In genomic region chr15:102746126-102746487, GRCm38 (mm10) we compare ENCODE assay signal across 8 mouse cellular contexts. TPM values are rescaled to one million over a fixed set of nuclear protein-coding genes. Genes with fewer than 3 reads are reported as not detected.
DNase-seq lines count a peak whose midpoint lies in the region; ATAC-seq and TF ChIP-seq lines count a peak whose summit lies in the region.

No protein-coding gene starts in this region.

- H3K36me3 ChIP-seq in lung, embryonic 15.5 days, result no peaks in the 10 kb centered on the region
- no peaks in the 10 kb centered on the region for H3K36me3 ChIP-seq in intestine, postnatal 0 days (ENCODE audit: control insufficient read depth, insufficient read depth)
- no peaks in the 10 kb centered on the region for H3K36me3 ChIP-seq in small intestine, adult 2 months (ENCODE audit: control insufficient read depth, insufficient read depth, low read length)
- H3K36me3 ChIP-seq in kidney, adult 2 months (ENCODE audit: control insufficient read depth, insufficient read depth, low read length), result no peaks in the 10 kb centered on the region

- peak overlapping the region; percentile 98 for H3K4me2 ChIP-seq in lung, embryonic 15.5 days
- peak overlapping the region; percentile 69 for H3K4me2 ChIP-seq in intestine, postnatal 0 days (replicated peaks; ENCODE audit: low read depth)

- H3K4me3 ChIP-seq in lung, embryonic 15.5 days, result peak overlapping the region; percentile 50
- no peak overlapping the region for H3K4me3 ChIP-seq in lung, adult 2 months (replicated peaks; ENCODE audit: extremely low read depth, low read depth, low read length)
- H3K4me3 ChIP-seq in embryonic fibroblast, embryonic 13.5 days (ENCODE audit: insufficient read depth, low read length), result peak overlapping the region; percentile 32; the same call in 1 of the 2 replicates
- peak overlapping the region; percentile 44; the same call in 1 of the 2 replicates for H3K4me3 ChIP-seq in intestine, postnatal 0 days (ENCODE audit: low read depth, low read length)
- peak overlapping the region; percentile 45 for H3K4me3 ChIP-seq in small intestine, adult 2 months (ENCODE audit: low read depth, low read length)
- no peak overlapping the region for H3K4me3 ChIP-seq in kidney, adult 2 months (ENCODE audit: insufficient read depth, low read depth, low read length)

- WGBS in lung, embryonic 15.5 days, result 18% methylated on average over 11 of the region's 11 CpGs
- 14% methylated on average over 11 of the region's 11 CpGs for WGBS in lung, adult 2 months
- WGBS in intestine, postnatal 0 days, result 13% methylated on average over 11 of the region's 11 CpGs
- 17% methylated on average over 11 of the region's 11 CpGs for WGBS in small intestine, adult 2 months
- WGBS in kidney, adult 2 months, result 35% methylated on average over 11 of the region's 11 CpGs

- no peak for ATAC-seq in lung, embryonic 15.5 days (ENCODE audit: borderline replicate concordance, extremely low read depth, low FRiP score, low TSS enrichment)
- no peak for ATAC-seq in intestine, postnatal 0 days
- no peak for ATAC-seq in frontal cortex, adult (ENCODE audit: low TSS enrichment)

- no peak for TF ChIP-seq CTCF in lung, adult 2 months (IDR thresholded peaks at IDR 0.05; ENCODE audit: insufficient read depth, low read length)
- TF ChIP-seq CTCF in embryonic fibroblast, embryonic 13.5 days (IDR thresholded peaks at IDR 0.05; ENCODE audit: borderline replicate concordance, insufficient read depth, low read length), result no peak
- TF ChIP-seq CTCF in intestine, postnatal 0 days (IDR thresholded peaks at IDR 0.05; ENCODE audit: low read depth), result no peak
- no peak for TF ChIP-seq CTCF in small intestine, adult 2 months (IDR thresholded peaks at IDR 0.05; ENCODE audit: extremely low read depth, insufficient read length, insufficient replicate concordance, low read depth, low read length)
- TF ChIP-seq CTCF in kidney, adult 2 months (conservative IDR thresholded peaks at IDR 0.05; ENCODE audit: insufficient read depth, insufficient read length, low read depth, low read length), result no peak

- peaks cover 89% of the 10 kb centered on the region for H3K27me3 ChIP-seq in lung, embryonic 15.5 days
- peaks cover 80% of the 10 kb centered on the region for H3K27me3 ChIP-seq in intestine, postnatal 0 days (replicated peaks; ENCODE audit: control insufficient read depth, insufficient read depth, low read length)
- peaks cover 42% of the 10 kb centered on the region for H3K27me3 ChIP-seq in small intestine, adult 2 months (ENCODE audit: control insufficient read depth, insufficient read depth, low read length)
- H3K27me3 ChIP-seq in kidney, adult 2 months (replicated peaks; ENCODE audit: control insufficient read depth, insufficient read depth, low read length), result no peaks in the 10 kb centered on the region; the same call in 1 of the 2 replicates

- H3K4me1 ChIP-seq in lung, embryonic 15.5 days, result peaks cover 14% of the 10 kb centered on the region
- H3K4me1 ChIP-seq in lung, adult 2 months (ENCODE audit: control insufficient read depth, insufficient read depth, low read length), result 0 out of 2 replicates have a peak, but pooled peaks cover 3% of the 10 kb centered on the region
- no peaks in the 10 kb centered on the region for H3K4me1 ChIP-seq in embryonic fibroblast, embryonic 13.5 days (ENCODE audit: control insufficient read depth, insufficient read depth, low read length)
- no peaks in the 10 kb centered on the region for H3K4me1 ChIP-seq in intestine, postnatal 0 days (replicated peaks; ENCODE audit: control insufficient read depth, insufficient read depth, low read length)
- H3K4me1 ChIP-seq in small intestine, adult 2 months (ENCODE audit: control insufficient read depth, insufficient read depth, insufficient read length, low read length), result no peaks in the 10 kb centered on the region
- no peaks in the 10 kb centered on the region for H3K4me1 ChIP-seq in kidney, adult 2 months (ENCODE audit: control insufficient read depth, insufficient read depth, low read length)

- H3K9ac ChIP-seq in lung, embryonic 15.5 days, result no peak overlapping the region
- no peak overlapping the region for H3K9ac ChIP-seq in intestine, postnatal 0 days (ENCODE audit: low read depth, low read length)

- H3K27ac ChIP-seq in lung, embryonic 15.5 days, result no peak overlapping the region
- no peak overlapping the region for H3K27ac ChIP-seq in embryonic fibroblast, embryonic 13.5 days (ENCODE audit: insufficient read depth, low read length)
- no peak overlapping the region for H3K27ac ChIP-seq in intestine, postnatal 0 days (ENCODE audit: low read depth, low read length)
- no peak overlapping the region for H3K27ac ChIP-seq in small intestine, adult 2 months (ENCODE audit: insufficient read depth, low read depth, low read length)
- H3K27ac ChIP-seq in kidney, adult 2 months (ENCODE audit: insufficient read depth, low read depth, low read length), result no peak overlapping the region

- TF ChIP-seq POLR2A in lung, adult 2 months (IDR thresholded peaks at IDR 0.05; ENCODE audit: borderline replicate concordance, extremely low read depth, low read depth, low read length), result no peak
- no peak for TF ChIP-seq POLR2A in embryonic fibroblast, embryonic 13.5 days (IDR thresholded peaks at IDR 0.05; ENCODE audit: low read depth, low read length)
- TF ChIP-seq POLR2A in small intestine, adult 2 months (IDR thresholded peaks at IDR 0.05; ENCODE audit: low read depth, low read length), result no peak
- no peak for TF ChIP-seq POLR2A in kidney, adult 2 months (IDR thresholded peaks at IDR 0.05; ENCODE audit: low read depth, low read length)

- no peak for DNase-seq in lung, adult 2 months
- DNase-seq in adrenal gland, postnatal 14 days, result no peak
- no peak for DNase-seq in kidney, adult 2 months

- H3K9me3 ChIP-seq in lung, embryonic 15.5 days, result no peaks in the 10 kb centered on the region
- no peaks in the 10 kb centered on the region for H3K9me3 ChIP-seq in intestine, postnatal 0 days (ENCODE audit: control insufficient read depth)

RNA-seq across cellular contexts. Expression of gene Calcoco1, which starts 24.1 kb away (rescaled TPM):
- polyA plus RNA-seq in lung, embryonic 15.5 days (2015; fragmentation: Nextera tagmentation; extraction: Ambion mirVana), result 48.0 and 51.4 TPM in 2 replicates
- 76.5 and 105 TPM in 2 replicates for polyA plus RNA-seq in lung, adult 2 months (2012; rRNA removed)
- polyA plus RNA-seq in embryonic fibroblast, embryonic 13.5 days (2011; ENCODE audit: insufficient read length, low read depth, missing spikeins), result 35.0 and 44.0 TPM in 2 replicates
- polyA plus RNA-seq in intestine, postnatal 0 days (2015; fragmentation: Nextera tagmentation; extraction: Ambion mirVana), result 14.2 and 14.4 TPM in 2 replicates
- polyA plus RNA-seq in small intestine, adult 2 months (2012; rRNA removed), result 7.1 and 15.6 TPM in 2 replicates
- 85.8 and 96.7 TPM in 2 replicates for total RNA-seq in adrenal gland, postnatal 14 days (2021)
- polyA plus RNA-seq in kidney, adult 2 months (2012; rRNA removed), result 57.7 and 60.6 TPM in 2 replicates

Comparison
In these comparisons a context has a peak if more than half of its experiments do, and no peak if none do; other contexts are left out.
1. H3K4me3 ChIP-seq: peak in lung, embryonic 15.5 days (single experiment), embryonic fibroblast, embryonic 13.5 days (single experiment), intestine, postnatal 0 days (single experiment) and small intestine, adult 2 months (single experiment); none in lung, adult 2 months (single experiment) and kidney, adult 2 months (single experiment).